Mouse (Mus musculus) heart, postnatal 0 days (tissue): Measurements from ENCODE around the gene Nsmce1. TPM values are rescaled to one million over a fixed set of nuclear protein-coding genes. Genes with fewer than 3 reads are reported as not detected.

Experiments
- ATAC-seq: fragments of 200-750 bp; cut with Nextera tagmentation; 2 replicates; pipeline ENCODE4 v1.8.0; 2017; ENCODE audit warnings: low read depth, moderate number of reproducible peaks, moderate library complexity; ENCODE audit not compliant: insufficient read depth
- DNase-seq: peaks from one replicate; pipeline ENCODE4 v3.0.0-alpha.2; 2016; ENCODE audit warnings: low spot score
- H3K27ac ChIP-seq: fragments of 300-500 bp; sonication (generic); 2 replicates; pipeline ENCODE4 v1.5.1; 2014; ENCODE audit warnings: low read depth, mild to moderate bottlenecking
- H3K27me3 ChIP-seq: fragments of 300-500 bp; sonication (generic); 2 replicates; pipeline ENCODE4 v1.6.1; 2014; ENCODE audit warnings: low read length, mixed read lengths; ENCODE audit not compliant: control insufficient read depth, insufficient read depth
- H3K36me3 ChIP-seq: fragments of 300-500 bp; sonication (generic); replicated peaks from 2 replicates; pipeline ENCODE4 v1.6.1; 2014; ENCODE audit warnings: low read length, mixed read lengths; ENCODE audit not compliant: control insufficient read depth, insufficient read depth
- H3K4me1 ChIP-seq: fragments of 300-500 bp; sonication (generic); 2 replicates; pipeline ENCODE4 v1.6.1; 2014; ENCODE audit warnings: antibody characterized with exemption; ENCODE audit not compliant: control insufficient read depth, insufficient read depth
- H3K4me2 ChIP-seq: fragments of 300-500 bp; sonication (generic); 2 replicates; pipeline ENCODE4 v1.6.1; 2014; ENCODE audit warnings: low read depth, mild to moderate bottlenecking, low read length, moderate library complexity
- H3K4me3 ChIP-seq: fragments of 300-500 bp; sonication (generic); 2 replicates; pipeline ENCODE4 v1.5.1; 2014; ENCODE audit warnings: low read depth, low read length
- H3K9ac ChIP-seq: fragments of 300-500 bp; sonication (generic); replicated peaks from 2 replicates; pipeline ENCODE4 v1.6.1; 2014; ENCODE audit warnings: low read depth, low read length, mixed read lengths
- H3K9me3 ChIP-seq: fragments of 300-500 bp; sonication (generic); replicated peaks from 2 replicates; pipeline ENCODE4 v1.6.1; 2016; ENCODE audit warnings: low read length; ENCODE audit not compliant: control insufficient read depth
- CTCF ChIP-seq: IDR thresholded peaks from 2 replicates; pipeline ENCODE4 v1.5.1; 2016; ENCODE audit warnings: antibody characterized with exemption, control low read depth, low read depth
- EP300 ChIP-seq: IDR thresholded peaks from 2 replicates; pipeline ENCODE4 v1.6.1; 2016; ENCODE audit warnings: antibody characterized with exemption, low read depth
- WGBS: fragments of 180-500 bp; shearing (Covaris S2); extraction: QIAGEN DNeasy Blood & Tissue Kit; methylation state at CpG from one replicate; pipeline ENCODE4 v1.1.7; 2014; 5-methylcytosine and 5-hydroxymethylcytosine counted together
- polyA plus RNA-seq: library from polyadenylated mRNA; unstranded; fragments of >200 nt; fragmentation: Nextera tagmentation; extraction: Ambion mirVana; gene quantifications from 2 replicates; pipeline ENCODE4 v1.2.1, GENCODE M21; 2015
- total RNA-seq: library from RNA; depleted of rRNA; stranded (reverse); fragments of >200 nt; gene quantifications from 2 replicates; pipeline ENCODE4 v1.2.3, GENCODE M21; 2014; ENCODE audit warnings: low replicate concordance

The Nsmce1 gene
- total and polyA plus RNA-seq, 2 experiments from 2014 or later, result 37.0 to 96.0 TPM

DNA sequence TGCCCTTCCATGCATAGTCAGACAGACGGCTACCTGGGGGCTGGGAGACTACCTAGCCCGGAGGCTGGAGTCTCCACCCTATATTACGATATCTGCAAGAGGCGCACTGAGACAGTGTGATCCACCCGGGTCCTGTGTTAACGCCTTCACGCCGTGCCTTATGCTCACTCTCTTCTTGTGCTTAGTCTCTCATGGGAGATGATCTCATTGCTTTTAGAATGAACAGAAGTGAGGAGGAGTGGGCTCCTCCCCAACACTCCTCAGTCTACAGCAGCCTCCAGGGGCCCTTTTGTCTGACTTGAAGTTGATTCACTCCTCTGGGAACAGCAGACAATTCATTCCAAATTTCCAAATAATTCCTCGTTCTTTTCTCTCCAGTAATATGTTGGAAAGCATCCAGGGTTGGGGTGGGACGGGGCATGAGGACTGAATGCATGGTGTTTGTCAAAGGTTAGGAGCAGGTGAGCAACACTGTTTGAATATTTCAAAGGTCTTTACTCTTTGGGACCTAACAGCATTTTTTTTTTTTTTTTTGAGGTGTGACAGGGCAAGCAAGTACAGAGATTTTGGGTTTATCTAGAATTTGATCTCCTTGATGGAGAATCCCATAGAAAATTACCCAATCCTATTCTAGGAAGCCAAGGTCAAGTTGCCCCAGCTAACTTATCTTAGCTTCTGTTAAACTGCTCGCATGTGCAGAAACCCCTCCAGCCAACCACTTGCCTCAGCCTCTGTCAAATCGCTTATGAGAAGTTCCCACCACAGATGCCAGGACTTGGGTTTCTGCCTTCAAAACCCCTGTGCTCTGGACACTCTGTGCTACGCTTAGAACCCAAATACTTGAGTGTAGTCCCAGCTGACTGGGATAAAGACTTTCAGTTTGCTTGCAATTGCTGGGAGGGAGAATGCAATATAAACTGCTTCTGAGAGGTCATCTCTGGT lies 8.8 kb upstream of the Nsmce1 start:
- peaks cover 3% of the 10 kb centered on the region; the same call in 1 of the 2 replicates for H3K4me1 ChIP-seq
- no peaks in the 10 kb centered on the region for H3K36me3 ChIP-seq
- no peak overlapping the region for H3K4me3 ChIP-seq
- no peak overlapping the region for H3K9ac ChIP-seq
- H3K27me3 ChIP-seq, result no peaks in the 10 kb centered on the region
- no peaks in the 10 kb centered on the region for H3K9me3 ChIP-seq
- H3K27ac ChIP-seq, result no peak overlapping the region
- ATAC-seq (peak; percentile 51; the same call in 1 of the 2 replicates), DNase-seq (no peak)
- WGBS, result 47% methylated on average over 13 of the region's 13 CpGs
- no peak overlapping the region for H3K4me2 ChIP-seq
- TF ChIP-seq EP300, result no peak
- no peak for TF ChIP-seq CTCF

DNA sequence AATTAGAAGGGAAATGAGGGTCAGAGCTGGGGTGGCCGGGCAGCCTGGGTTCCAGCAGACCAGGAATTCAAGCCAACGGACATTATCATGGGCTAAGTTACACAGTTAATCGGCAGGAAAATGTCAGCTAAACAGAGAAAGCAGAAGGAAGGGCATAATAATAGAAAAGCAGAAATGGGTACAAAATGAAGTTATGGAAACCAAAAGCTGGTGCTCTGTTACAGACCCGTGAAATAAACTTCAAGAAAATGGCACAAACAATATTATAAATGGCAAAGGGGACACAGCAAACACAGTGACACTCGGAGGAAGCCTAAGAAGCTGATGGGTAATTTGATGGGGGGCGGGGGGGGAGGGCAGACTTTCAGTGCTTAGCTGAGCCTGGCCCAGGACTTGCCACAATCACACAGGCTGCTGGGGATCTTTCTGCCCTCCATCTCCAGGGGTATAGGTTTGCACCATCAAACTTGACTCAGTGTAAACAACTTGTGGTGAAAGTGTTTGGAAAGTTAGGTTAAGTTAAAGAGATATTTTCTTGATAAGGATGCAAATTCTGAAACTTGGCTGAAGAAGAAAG lies 4.6 kb upstream of the Nsmce1 start:
- no peaks in the 10 kb centered on the region for H3K27me3 ChIP-seq
- no peak overlapping the region for H3K9ac ChIP-seq
- H3K27ac ChIP-seq, result no peak overlapping the region
- peaks cover 11% of the 10 kb centered on the region; the same call in 1 of the 2 replicates for H3K4me1 ChIP-seq
- H3K9me3 ChIP-seq, result no peaks in the 10 kb centered on the region
- no peak for DNase-seq
- TF ChIP-seq EP300 (no peak), CTCF (no peak)
- no peak overlapping the region for H3K4me2 ChIP-seq
- H3K36me3 ChIP-seq, result no peaks in the 10 kb centered on the region
- 69% methylated on average over 6 of the region's 6 CpGs for WGBS
- no peak for ATAC-seq
- H3K4me3 ChIP-seq, result no peak overlapping the region

- WGBS, result 63% methylated on average over 6 of the region's 6 CpGs
- Histone ChIP-seq H3K27me3 (no peaks in the 10 kb centered on the region), H3K9ac (no peak overlapping the region), H3K4me1 (peaks cover 19% of the 10 kb centered on the region), H3K36me3 (no peaks in the 10 kb centered on the region; the same call in 1 of the 2 replicates), H3K9me3 (no peaks in the 10 kb centered on the region), H3K4me3 (no peak overlapping the region), H3K27ac (peak overlapping the region; percentile 84), H3K4me2 (no peak overlapping the region)
- DNase-seq, result no peak
- 0 out of 2 replicates have a peak, but pooled peaks have one; percentile 15 for TF ChIP-seq EP300
- no peak for TF ChIP-seq CTCF
- no peak for ATAC-seq
Observed at GRCm38 (mm10) chr7:125492551-125492950, 1.2 kb upstream of the Nsmce1 start.

GRCm38 (mm10) chr7:125491760-125492159 lies 364 bp upstream of the Nsmce1 start:
- Histone ChIP-seq H3K27ac (peak overlapping the region; percentile 84), H3K9ac (peak overlapping the region; percentile 61), H3K36me3 (no peaks in the 10 kb centered on the region; the same call in 1 of the 2 replicates), H3K4me2 (peak overlapping the region; percentile 80), H3K27me3 (no peaks in the 10 kb centered on the region), H3K4me1 (peaks cover 19% of the 10 kb centered on the region), H3K4me3 (peak overlapping the region; percentile 67), H3K9me3 (no peaks in the 10 kb centered on the region)
- no peak for TF ChIP-seq EP300
- TF ChIP-seq CTCF, result no peak
- WGBS, result 20% methylated on average over 12 of the region's 12 CpGs
- ATAC-seq (no peak), DNase-seq (no peak)

GRCm38 (mm10) chr7:125489636-125490035 lies 1.8 kb downstream of the Nsmce1 start:
- Histone ChIP-seq H3K4me2 (no peak overlapping the region), H3K36me3 (peaks cover 17% of the 10 kb centered on the region), H3K4me1 (peaks cover 19% of the 10 kb centered on the region), H3K4me3 (no peak overlapping the region), H3K9ac (no peak overlapping the region), H3K27ac (no peak overlapping the region), H3K27me3 (no peaks in the 10 kb centered on the region), H3K9me3 (no peaks in the 10 kb centered on the region)
- TF ChIP-seq EP300 (no peak), CTCF (no peak)
- 81% methylated on average over 2 of the region's 2 CpGs for WGBS
- DNase-seq (no peak), ATAC-seq (no peak)
